Mouse (Mus musculus): Measurements from ENCODE around the gene Ghrh. TPM values are rescaled to one million over a fixed set of nuclear protein-coding genes. Genes with fewer than 3 reads are reported as not detected.
"Not testable (repeated sequence)": the region's sequence is repeated elsewhere in the genome, so short reads cannot be mapped to it uniquely, and the experiment has no call there.

Ghrh gene
- not detected in 2 replicates for polyA plus RNA-seq (2016; fragmentation: Nextera tagmentation; extraction: Ambion mirVana)

DNA sequence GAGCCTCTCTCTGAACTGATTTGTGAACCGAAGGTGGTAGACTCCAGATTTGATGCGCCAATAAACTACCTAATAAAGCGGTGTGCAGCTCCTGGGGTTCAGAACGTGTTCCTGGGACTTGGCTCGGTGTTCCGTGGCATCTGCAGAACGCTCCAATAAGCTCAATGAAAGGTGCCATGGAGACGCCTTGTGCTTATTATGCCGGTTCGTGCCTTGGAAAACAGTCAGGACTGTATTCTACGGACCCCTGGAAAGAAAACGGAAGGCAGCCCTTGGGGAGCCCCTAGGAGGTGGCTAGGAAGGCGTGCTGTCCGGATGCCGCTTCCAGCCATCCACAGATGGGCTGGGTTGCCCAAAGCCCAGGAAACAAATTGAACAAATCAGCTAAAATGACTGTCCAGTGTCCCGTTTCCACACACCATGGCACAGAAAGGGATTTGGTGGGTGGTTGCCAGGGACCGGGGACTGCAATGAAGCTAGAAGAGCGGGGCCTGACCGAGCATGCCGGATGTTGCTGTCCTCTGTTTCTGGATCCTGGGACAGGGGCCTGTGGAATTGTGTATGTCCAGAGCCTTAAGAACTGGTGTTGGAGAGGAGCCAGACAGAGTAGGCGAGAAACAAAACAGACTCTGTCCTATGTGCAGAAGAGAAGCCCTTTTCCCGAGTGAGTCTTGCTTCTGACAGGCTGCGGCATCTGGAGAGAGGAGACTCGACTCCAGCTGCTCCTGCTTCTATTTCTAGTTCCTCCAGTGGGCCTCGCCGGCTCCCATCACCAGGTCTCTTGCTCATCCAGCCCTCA, at the start of gene Ghrh:
TSS of gene Ghrh (minus strand) at position 146 of the 799 bp plus-strand sequence.
- Histone ChIP-seq H3K36me3 (no peaks in the 10 kb centered on the region), H3K4me1 (replicated peaks) (peaks cover 10% of the 10 kb centered on the region), H3K9ac (replicated peaks) (0 out of 2 replicates have a peak within 1 kb of the TSS, but pooled peaks have one; percentile 31), H3K4me3 (replicated peaks) (no peak within 1 kb of the TSS), H3K9me3 (no peaks in the 10 kb centered on the region), H3K27me3 (no peaks in the 10 kb centered on the region; the same call in 1 of the 2 replicates), H3K27ac (peak within 1 kb of the TSS; percentile 78), H3K4me2 (no peak within 1 kb of the TSS)
- no peak for ATAC-seq (ENCODE audit: insufficient number of reproducible peaks, insufficient read depth, low FRiP score, low TSS enrichment, low read depth)
- WGBS = 73% methylated on average over 26 of the region's 26 CpGs

DNA sequence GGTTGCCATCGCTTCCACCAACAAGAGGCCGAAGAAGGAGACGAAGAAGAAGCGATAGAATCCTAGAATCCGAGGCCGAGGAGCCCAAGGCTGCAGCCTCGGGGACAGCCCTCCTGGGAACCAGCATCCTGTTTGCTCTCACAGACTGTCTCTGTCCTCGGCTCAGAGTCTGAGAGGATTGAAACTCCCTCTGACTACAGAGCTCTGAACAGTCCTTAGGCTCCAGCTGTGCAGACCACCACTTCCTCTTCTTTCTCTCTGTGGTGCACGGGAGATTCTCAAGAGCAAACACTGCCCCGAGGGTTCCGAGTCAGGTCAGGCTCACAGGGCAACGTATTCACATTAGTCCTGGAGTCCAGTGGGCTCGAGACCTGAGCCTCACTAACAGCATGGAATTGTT, 48.7 kb upstream of the Ghrh start:
- Histone ChIP-seq H3K4me3 (replicated peaks) (no peak overlapping the region), H3K9me3 (no peaks in the 10 kb centered on the region), H3K27me3 (no peaks in the 10 kb centered on the region), H3K9ac (replicated peaks) (no peak overlapping the region), H3K4me2 (no peak overlapping the region), H3K4me1 (replicated peaks) (no peaks in the 10 kb centered on the region), H3K36me3 (peaks cover 56% of the 10 kb centered on the region), H3K27ac (no peak overlapping the region)
- 68% methylated on average over 13 of the region's 13 CpGs for WGBS
- no peak for ATAC-seq (ENCODE audit: insufficient number of reproducible peaks, insufficient read depth, low FRiP score, low TSS enrichment, low read depth)

DNA sequence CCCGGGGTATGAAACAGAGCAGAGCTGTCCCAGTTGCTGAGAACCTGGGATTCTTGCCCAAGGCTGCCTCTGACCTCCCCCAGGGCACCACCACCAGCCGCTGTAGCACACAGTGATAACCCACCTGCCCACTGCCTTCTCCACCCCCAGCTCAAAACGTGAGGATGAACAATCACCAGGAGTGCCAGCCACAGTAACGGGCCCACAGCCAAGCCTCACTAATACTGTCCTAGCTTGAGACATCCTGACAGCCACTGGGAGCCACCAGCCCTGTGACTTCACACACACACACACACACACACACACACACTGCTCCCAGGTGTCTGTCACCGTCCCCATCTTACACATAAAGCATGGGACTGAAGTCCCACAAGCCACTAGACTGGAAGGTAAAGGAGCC, 48.1 kb upstream of the Ghrh start:
- Histone ChIP-seq H3K4me2 (no peak overlapping the region), H3K4me3 (replicated peaks) (no peak overlapping the region), H3K27ac (no peak overlapping the region), H3K4me1 (replicated peaks) (no peaks in the 10 kb centered on the region), H3K9me3 (no peaks in the 10 kb centered on the region), H3K36me3 (peaks cover 62% of the 10 kb centered on the region), H3K9ac (replicated peaks) (no peak overlapping the region), H3K27me3 (no peaks in the 10 kb centered on the region)
- 76% methylated on average over 5 of the region's 5 CpGs for WGBS
- ATAC-seq (ENCODE audit: insufficient number of reproducible peaks, insufficient read depth, low FRiP score, low TSS enrichment, low read depth) = no peak

DNA sequence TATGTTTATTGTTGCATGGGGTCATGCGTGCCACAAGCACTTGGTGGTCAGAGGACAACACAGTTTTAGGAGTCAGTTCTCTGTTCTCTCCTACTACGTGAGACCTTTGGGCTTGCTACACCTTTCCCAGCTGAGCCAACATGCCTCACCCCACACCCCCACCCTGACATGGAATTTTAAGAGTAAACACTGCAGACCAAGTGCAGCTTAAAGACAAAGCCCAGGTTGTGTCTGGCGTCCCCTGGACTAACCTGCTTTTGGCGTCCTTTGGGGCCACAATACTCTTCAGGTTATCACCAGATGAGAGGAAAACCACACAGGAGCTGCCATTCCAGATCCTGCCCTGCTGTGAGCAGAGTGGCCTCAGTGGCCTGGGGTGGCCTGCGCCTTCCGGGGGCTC, 47.6 kb upstream of the Ghrh start:
- Histone ChIP-seq H3K27me3 (no peaks in the 10 kb centered on the region), H3K4me3 (replicated peaks) (no peak overlapping the region), H3K36me3 (peaks cover 62% of the 10 kb centered on the region), H3K27ac (no peak overlapping the region), H3K9ac (replicated peaks) (no peak overlapping the region), H3K4me2 (no peak overlapping the region), H3K9me3 (no peaks in the 10 kb centered on the region), H3K4me1 (replicated peaks) (no peaks in the 10 kb centered on the region)
- ATAC-seq (ENCODE audit: insufficient number of reproducible peaks, insufficient read depth, low FRiP score, low TSS enrichment, low read depth) = no peak
- WGBS = 79% methylated on average over 6 of the region's 6 CpGs

DNA sequence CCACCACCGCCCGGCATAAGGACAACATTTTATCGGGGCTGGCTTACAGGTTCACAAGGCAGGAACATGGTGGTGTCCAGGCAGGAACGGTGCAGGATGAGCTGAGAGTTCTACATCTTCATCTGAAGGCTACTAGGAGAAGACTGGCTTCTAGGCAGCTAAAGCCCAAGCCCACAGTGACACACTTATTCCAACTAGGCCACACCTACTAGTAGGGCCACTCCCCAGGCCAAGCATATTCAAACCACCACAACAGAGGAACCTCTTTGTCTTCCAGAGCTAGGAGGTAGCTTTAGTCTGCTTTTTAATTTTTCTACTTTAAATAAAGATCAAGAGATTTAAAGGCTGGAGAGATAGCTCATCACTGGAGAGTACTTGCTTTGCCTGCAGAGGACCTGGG, 46.2 kb upstream of the Ghrh start:
- peaks cover 65% of the 10 kb centered on the region for H3K36me3 ChIP-seq
- H3K4me3 ChIP-seq (replicated peaks) = no peak overlapping the region
- no peaks in the 10 kb centered on the region for H3K27me3 ChIP-seq
- H3K9ac ChIP-seq (replicated peaks) = no peak overlapping the region
- over 99% methylated on average over 4 of the region's 4 CpGs for WGBS
- ATAC-seq (ENCODE audit: insufficient number of reproducible peaks, insufficient read depth, low FRiP score, low TSS enrichment, low read depth) = no peak
- no peak overlapping the region for H3K4me2 ChIP-seq
- no peaks in the 10 kb centered on the region for H3K4me1 ChIP-seq (replicated peaks)
- H3K9me3 ChIP-seq = no peaks in the 10 kb centered on the region
- no peak overlapping the region for H3K27ac ChIP-seq

DNA sequence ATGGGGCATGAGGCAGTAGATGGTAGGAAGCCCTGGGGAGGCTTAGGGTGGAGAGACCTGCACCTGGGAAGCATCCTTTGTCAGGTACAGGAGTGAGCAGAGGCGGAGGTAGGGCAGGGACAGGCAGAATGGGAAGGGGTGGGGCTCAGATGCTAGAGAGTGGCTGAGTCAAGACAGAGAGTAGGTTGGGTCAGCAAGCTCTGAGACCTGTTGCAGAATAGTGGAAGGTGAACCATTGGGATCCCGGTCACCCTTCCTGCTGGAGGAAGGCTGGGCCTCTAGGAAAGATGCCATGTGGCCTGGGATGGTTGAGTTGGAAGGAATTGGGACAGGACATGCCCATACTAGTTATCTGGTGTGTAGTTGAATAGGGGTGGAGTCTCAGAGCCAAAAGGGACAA, 45.0 kb upstream of the Ghrh start:
- WGBS = 95% methylated on average over 2 of the region's 2 CpGs

DNA sequence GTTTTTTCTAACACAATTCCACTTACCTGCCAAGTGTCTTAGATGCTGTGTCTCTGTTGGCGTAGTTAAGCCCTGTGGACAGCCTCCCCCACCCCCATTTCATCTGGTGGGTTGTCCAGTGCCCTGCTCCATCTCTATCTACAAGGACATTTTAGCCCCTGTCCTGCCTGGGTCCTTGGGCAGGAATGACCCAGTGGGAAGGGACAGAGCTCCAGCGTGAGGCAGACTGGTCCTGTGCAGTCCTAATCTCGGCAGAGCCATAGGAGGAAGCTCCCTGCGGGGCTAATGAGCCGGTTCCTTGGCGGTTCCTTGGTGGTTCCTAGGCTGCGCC, 42.2 kb upstream of the Ghrh start:
- no peak overlapping the region for H3K27ac ChIP-seq
- H3K4me1 ChIP-seq (replicated peaks) = 0 out of 2 replicates have a peak, but pooled peaks cover 7% of the 10 kb centered on the region
- no peak overlapping the region for H3K9ac ChIP-seq (replicated peaks)
- H3K9me3 ChIP-seq = no peaks in the 10 kb centered on the region
- H3K4me3 ChIP-seq (replicated peaks) = no peak overlapping the region
- no peaks in the 10 kb centered on the region for H3K27me3 ChIP-seq
- H3K4me2 ChIP-seq = no peak overlapping the region
- 86% methylated on average over 7 of the region's 7 CpGs for WGBS
- no peak for ATAC-seq (ENCODE audit: insufficient number of reproducible peaks, insufficient read depth, low FRiP score, low TSS enrichment, low read depth)
- peaks cover 47% of the 10 kb centered on the region for H3K36me3 ChIP-seq

More for the DNA sequence above, 45.0 kb upstream of the Ghrh start:
- no peak overlapping the region for H3K4me2 ChIP-seq
- H3K27me3 ChIP-seq = no peaks in the 10 kb centered on the region
- H3K36me3 ChIP-seq = peaks cover 63% of the 10 kb centered on the region
- no peak overlapping the region for H3K4me3 ChIP-seq (replicated peaks)
- no peak overlapping the region for H3K9ac ChIP-seq (replicated peaks)
- no peak for ATAC-seq (ENCODE audit: insufficient number of reproducible peaks, insufficient read depth, low FRiP score, low TSS enrichment, low read depth)
- no peaks in the 10 kb centered on the region for H3K9me3 ChIP-seq
- no peak overlapping the region for H3K27ac ChIP-seq
- H3K4me1 ChIP-seq (replicated peaks) = no peaks in the 10 kb centered on the region

DNA sequence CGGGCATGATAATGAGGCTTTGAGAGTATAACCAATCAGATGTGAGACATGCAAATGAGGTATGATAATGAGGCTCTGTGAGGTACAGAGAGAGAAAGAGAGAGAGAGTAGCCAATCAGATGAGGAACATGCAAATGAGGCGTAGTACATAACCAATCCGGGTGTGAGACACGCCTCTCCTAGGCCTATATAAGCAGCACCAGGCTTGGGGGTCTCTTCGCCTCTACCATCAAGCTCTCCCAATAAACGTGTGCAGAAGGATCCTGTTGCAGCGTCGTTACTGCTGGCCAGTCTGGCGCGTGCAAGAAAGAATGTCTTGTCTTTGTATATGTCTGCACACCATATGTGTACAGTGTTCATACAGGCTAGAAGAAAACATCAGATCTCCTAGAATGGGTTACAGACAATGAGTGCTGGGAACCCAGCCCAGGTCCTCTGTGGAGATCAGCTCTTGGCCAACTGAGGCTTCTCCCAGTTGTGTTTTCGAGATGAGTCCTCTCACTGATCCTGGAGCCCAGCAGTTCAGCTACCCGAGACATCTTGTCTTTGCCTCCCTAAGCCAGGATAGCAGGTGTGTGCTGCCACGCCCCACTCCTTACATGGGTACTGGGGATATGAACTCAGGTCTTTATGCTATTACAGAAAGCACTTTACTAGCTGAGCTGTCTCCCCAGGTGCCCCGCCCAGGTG, 41.7 kb upstream of the Ghrh start:
- H3K4me1 ChIP-seq (replicated peaks); H3K27ac ChIP-seq; H3K9me3 ChIP-seq; H3K4me3 ChIP-seq (replicated peaks); H3K27me3 ChIP-seq; H3K4me2 ChIP-seq; H3K9ac ChIP-seq (replicated peaks); ATAC-seq (ENCODE audit: insufficient number of reproducible peaks, insufficient read depth, low FRiP score, low TSS enrichment, low read depth): not testable (repeated sequence)
- H3K36me3 ChIP-seq = peaks cover 50% of the 10 kb centered on the region
- 95% methylated on average over 14 of the region's 14 CpGs for WGBS

DNA sequence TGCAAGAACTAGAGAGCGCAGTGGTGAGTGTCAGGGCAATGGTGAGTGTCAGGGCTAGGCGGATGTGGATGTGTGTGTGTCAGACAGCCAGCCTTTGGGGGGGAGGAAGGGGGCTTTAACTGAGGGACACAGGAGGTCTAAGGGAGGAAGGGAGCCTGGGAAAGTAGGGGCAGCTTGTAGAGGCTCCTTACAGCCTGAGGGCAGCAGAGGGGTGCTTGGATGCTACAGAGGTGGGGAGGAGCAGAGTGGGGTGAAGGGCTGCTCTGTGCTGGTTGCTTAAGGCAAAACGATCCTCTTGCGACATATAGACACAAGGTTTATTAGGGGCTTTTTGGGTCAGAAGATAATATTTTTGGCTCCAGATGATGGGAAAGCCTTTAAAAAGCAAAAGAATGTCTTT, 37.5 kb upstream of the Ghrh start:
- WGBS = 86% methylated on average over 4 of the region's 4 CpGs
- no peak overlapping the region for H3K9ac ChIP-seq (replicated peaks)
- ATAC-seq (ENCODE audit: insufficient number of reproducible peaks, insufficient read depth, low FRiP score, low TSS enrichment, low read depth) = no peak
- H3K4me2 ChIP-seq = no peak overlapping the region
- no peaks in the 10 kb centered on the region for H3K9me3 ChIP-seq
- no peaks in the 10 kb centered on the region for H3K27me3 ChIP-seq
- peaks cover 61% of the 10 kb centered on the region for H3K36me3 ChIP-seq
- no peak overlapping the region for H3K4me3 ChIP-seq (replicated peaks)
- 0 out of 2 replicates have a peak, but pooled peaks cover 13% of the 10 kb centered on the region for H3K4me1 ChIP-seq (replicated peaks)
- no peak overlapping the region for H3K27ac ChIP-seq

DNA sequence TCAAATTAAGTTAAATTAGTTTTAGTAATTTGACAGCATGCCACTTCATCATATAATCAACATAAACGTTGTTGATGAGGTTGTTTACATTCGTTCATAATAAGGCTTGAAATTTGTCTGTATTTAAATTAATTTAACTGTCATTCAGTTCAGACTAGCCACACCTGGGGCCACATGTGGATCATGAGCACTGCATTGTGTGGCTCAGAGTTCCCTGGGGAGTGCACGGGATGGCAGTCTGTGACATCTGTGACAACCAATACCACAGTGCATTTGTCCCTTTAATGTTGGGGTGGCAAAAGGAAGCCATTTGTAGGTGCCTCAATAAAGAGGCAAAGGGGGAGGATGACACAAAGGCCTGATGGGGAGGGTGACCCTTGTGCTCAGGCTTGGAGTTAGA, 29.7 kb upstream of the Ghrh start:
- H3K4me1 ChIP-seq (replicated peaks) = peaks cover 17% of the 10 kb centered on the region
- H3K4me3 ChIP-seq (replicated peaks) = no peak overlapping the region
- H3K4me2 ChIP-seq = no peak overlapping the region
- no peaks in the 10 kb centered on the region for H3K27me3 ChIP-seq
- ATAC-seq (ENCODE audit: insufficient number of reproducible peaks, insufficient read depth, low FRiP score, low TSS enrichment, low read depth) = no peak
- H3K27ac ChIP-seq = no peak overlapping the region
- 56% methylated on average over 3 of the region's 3 CpGs for WGBS
- H3K9ac ChIP-seq (replicated peaks) = no peak overlapping the region
- H3K9me3 ChIP-seq = no peaks in the 10 kb centered on the region
- peaks cover 32% of the 10 kb centered on the region for H3K36me3 ChIP-seq

DNA sequence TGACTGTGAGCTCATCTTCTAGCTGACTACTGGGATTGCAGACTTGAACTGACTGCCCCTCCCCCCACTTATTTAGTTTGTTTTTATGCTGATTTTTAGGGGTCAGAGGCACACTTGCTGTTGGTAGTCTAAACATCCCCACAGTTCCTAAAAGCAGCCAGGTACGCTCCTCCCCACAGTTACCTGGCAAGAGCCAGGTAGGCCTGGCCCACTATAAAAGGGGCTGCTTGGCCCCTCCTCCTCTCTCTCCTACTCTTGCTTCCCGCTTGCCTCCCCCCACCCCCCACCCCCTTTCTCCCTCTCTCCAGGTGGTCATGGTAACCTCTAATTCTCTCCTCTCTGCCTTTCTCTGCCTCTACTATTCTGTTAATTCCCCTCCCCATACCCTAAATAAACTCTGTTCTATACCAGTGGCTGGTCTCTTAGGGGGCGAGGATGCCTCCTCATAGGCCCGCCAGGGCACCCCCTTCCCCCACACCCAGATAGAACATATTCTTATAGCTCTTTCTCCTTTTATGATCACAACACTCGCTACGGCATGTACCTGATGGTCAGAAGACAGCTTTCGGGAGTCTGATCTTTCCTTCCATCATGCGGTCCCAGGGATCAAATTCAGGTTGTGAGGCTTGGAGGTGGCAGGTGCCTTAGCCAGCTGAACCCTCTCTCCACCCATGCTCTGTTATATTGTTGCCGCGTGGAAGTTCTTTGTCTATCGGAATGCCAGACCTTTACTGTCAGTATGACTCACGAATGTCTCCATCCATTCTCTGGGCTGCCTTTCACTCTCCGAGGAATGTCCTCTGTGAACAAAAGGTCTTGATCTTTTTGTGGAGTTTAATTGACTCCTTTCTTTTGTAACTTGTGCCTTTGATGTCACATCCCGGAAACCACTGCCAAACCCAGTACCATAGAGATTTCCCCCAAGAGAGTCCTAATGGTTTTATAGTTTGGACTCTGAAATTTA, 28.8 kb upstream of the Ghrh start:
- no peak overlapping the region for H3K27ac ChIP-seq

More for the DNA sequence above, 28.8 kb upstream of the Ghrh start:
- Histone ChIP-seq H3K36me3 (peaks cover 27% of the 10 kb centered on the region), H3K4me2 (peak overlapping the region; percentile 6; the same call in 1 of the 2 replicates), H3K4me3 (replicated peaks) (no peak overlapping the region), H3K27me3 (no peaks in the 10 kb centered on the region), H3K9me3 (no peaks in the 10 kb centered on the region), H3K9ac (replicated peaks) (peak overlapping the region; percentile 12; the same call in 1 of the 2 replicates), H3K4me1 (replicated peaks) (peaks cover 17% of the 10 kb centered on the region)
- WGBS = 31% methylated on average over 14 of the region's 14 CpGs
- no peak for ATAC-seq (ENCODE audit: insufficient number of reproducible peaks, insufficient read depth, low FRiP score, low TSS enrichment, low read depth)

Measured in limb, embryonic 12.5 days (tissue).